In the genomic region with DNA sequence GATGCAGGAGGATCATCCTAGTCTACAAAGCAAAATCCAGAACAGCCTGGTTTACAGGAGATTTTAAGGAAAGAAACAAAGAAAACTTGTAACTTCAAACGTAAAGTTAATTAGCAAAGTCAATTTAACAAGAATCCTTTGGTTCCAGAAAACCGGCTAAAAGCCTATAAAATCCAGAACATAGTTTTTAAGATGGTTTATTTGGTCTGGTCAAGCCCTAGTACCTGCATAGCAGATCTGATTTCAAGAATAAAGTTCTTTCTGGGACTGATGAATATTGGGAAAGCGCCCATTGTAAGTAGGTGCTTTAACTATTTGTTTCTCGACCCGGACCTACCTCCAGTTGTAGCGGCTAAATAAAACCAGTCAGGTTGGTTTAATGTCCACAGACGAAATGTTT, we compare ENCODE assay signal across 8 mouse cellular contexts. TPM values are rescaled to one million over a fixed set of nuclear protein-coding genes. Genes with fewer than 3 reads are reported as not detected.
DNase-seq lines count a peak whose midpoint lies in the region; ATAC-seq and TF ChIP-seq lines count a peak whose summit lies in the region.

No protein-coding gene starts in this region.

- no peaks in the 10 kb centered on the region for H3K9me3 ChIP-seq in heart, embryonic 11.5 days (replicated peaks; ENCODE audit: control insufficient read depth, low read length)
- H3K9me3 ChIP-seq in CH12.LX (replicated peaks; ENCODE audit: low read length) = peaks cover 2% of the 10 kb centered on the region
- H3K9me3 ChIP-seq in forebrain, embryonic 15.5 days = no peaks in the 10 kb centered on the region
- H3K9me3 ChIP-seq in liver, embryonic 16.5 days (replicated peaks; ENCODE audit: control insufficient read depth, low read length) = no peaks in the 10 kb centered on the region

- TF ChIP-seq CTCF in CH12.LX (conservative IDR thresholded peaks at IDR 0.05 in 1 of 2, IDR thresholded peaks at IDR 0.05 in 1 of 2; ENCODE audit: low read depth in 2 of 2, low read length in 2 of 2) = no peak

- peak overlapping the region; percentile 85 for H3K4me3 ChIP-seq in heart, embryonic 11.5 days (ENCODE audit: low read depth, low read length)
- H3K4me3 ChIP-seq in CH12.LX (replicated peaks in 1 of 3; ENCODE audit: low read depth in 2 of 3, low read length in 2 of 3, poor library complexity in 1 of 3) = peak overlapping the region; percentile 81 to 96 (median 91)
- peak overlapping the region; percentile 70 for H3K4me3 ChIP-seq in forebrain, embryonic 15.5 days
- peak overlapping the region; percentile 69 for H3K4me3 ChIP-seq in liver, embryonic 16.5 days (ENCODE audit: low read depth, low read length)

- in situ Hi-C loops in CH12.LX (cut with MboI; ENCODE audit: low pct_ligation_motif_present, low pct_unique_long_range_greater_than_20kb, low sequenced_read_pairs) = no loop called here

- dilution Hi-C loops in CH12.LX (cut with MboI; ENCODE audit: extremely low pct_ligation_motif_present, extremely low pct_unique_long_range_greater_than_20kb, low sequenced_read_pairs) = no loop called here

- no peak for TF ChIP-seq POLR2A in CH12.LX (IDR thresholded peaks at IDR 0.05; ENCODE audit: low read depth, low read length)

- no peak overlapping the region for H3K27ac ChIP-seq in heart, embryonic 11.5 days (ENCODE audit: low read depth, low read length)
- H3K27ac ChIP-seq in CH12.LX (ENCODE audit: insufficient read depth, low read depth) = no peak overlapping the region
- no peak overlapping the region for H3K27ac ChIP-seq in forebrain, embryonic 15.5 days (replicated peaks)
- H3K27ac ChIP-seq in liver, embryonic 16.5 days (ENCODE audit: low read length) = no peak overlapping the region

- H3K27me3 ChIP-seq in heart, embryonic 11.5 days (ENCODE audit: control insufficient read depth, insufficient read depth, low read length) = no peaks in the 10 kb centered on the region
- no peaks in the 10 kb centered on the region for H3K27me3 ChIP-seq in CH12.LX (replicated peaks)
- no peaks in the 10 kb centered on the region for H3K27me3 ChIP-seq in forebrain, embryonic 15.5 days
- peaks cover 3% of the 10 kb centered on the region; the same call in 1 of the 2 replicates for H3K27me3 ChIP-seq in liver, embryonic 16.5 days (ENCODE audit: control insufficient read depth, insufficient read depth, low read depth, low read length)

- TF ChIP-seq RAD21 in CH12.LX (IDR thresholded peaks at IDR 0.05; ENCODE audit: low read depth, low read length) = no peak

- no peaks in the 10 kb centered on the region for H3K4me1 ChIP-seq in heart, embryonic 11.5 days (ENCODE audit: control insufficient read depth, insufficient read depth, low read length)
- H3K4me1 ChIP-seq in CH12.LX (ENCODE audit: control insufficient read depth in 1 of 2, insufficient read depth in 2 of 2) = peaks cover 5 to 18% of the 10 kb centered on the region in 2 experiments
- peaks cover 22% of the 10 kb centered on the region for H3K4me1 ChIP-seq in forebrain, embryonic 15.5 days
- peaks cover 11% of the 10 kb centered on the region for H3K4me1 ChIP-seq in liver, embryonic 16.5 days (ENCODE audit: control insufficient read depth, low read depth, low read length)

- WGBS in heart, embryonic 11.5 days (ENCODE audit: insufficient replicate concordance) = 17% methylated on average over 7 of the region's 7 CpGs
- WGBS in forebrain, embryonic 15.5 days = 8% methylated on average over 7 of the region's 7 CpGs
- WGBS in liver, embryonic 16.5 days (ENCODE audit: insufficient replicate concordance) = 14% methylated on average over 7 of the region's 7 CpGs

- H3K36me3 ChIP-seq in heart, embryonic 11.5 days (ENCODE audit: control insufficient read depth, insufficient read depth, low read length) = no peaks in the 10 kb centered on the region
- peaks cover 8 to 19% of the 10 kb centered on the region in 2 experiments for H3K36me3 ChIP-seq in CH12.LX (replicated peaks in 1 of 2; ENCODE audit: control insufficient read depth in 1 of 2, insufficient read depth in 1 of 2, low read length in 1 of 2)
- H3K36me3 ChIP-seq in forebrain, embryonic 15.5 days = peaks cover 10% of the 10 kb centered on the region
- H3K36me3 ChIP-seq in liver, embryonic 16.5 days (ENCODE audit: control insufficient read depth, insufficient read depth) = no peaks in the 10 kb centered on the region

- no peak for DNase-seq in heart, adult 18-20 months
- no peak for DNase-seq in CH12.LX (ENCODE audit: extremely low read depth)
- no peak for DNase-seq in thymus, postnatal 10 days (ENCODE audit: low spot score in 2 of 2)
- DNase-seq in urinary bladder, postnatal 10 days (ENCODE audit: low spot score) = no peak

- no peak for ATAC-seq in heart, embryonic 11.5 days (replicated peaks; ENCODE audit: insufficient number of reproducible peaks, low FRiP score, low TSS enrichment)
- no peak for ATAC-seq in forebrain, embryonic 15.5 days (replicated peaks)
- ATAC-seq in liver, embryonic 16.5 days (ENCODE audit: low read depth) = no peak
- ATAC-seq in granulocyte monocyte progenitor cell, adult 5-6 weeks (replicated peaks; ENCODE audit: poor library complexity, severe bottlenecking) = no peak

- H3K4me2 ChIP-seq in heart, embryonic 11.5 days = peak overlapping the region; percentile 81
- H3K4me2 ChIP-seq in CH12.LX (ENCODE audit: insufficient read depth, low read depth, poor library complexity, severe bottlenecking) = peak overlapping the region; percentile 81
- H3K4me2 ChIP-seq in forebrain, embryonic 15.5 days (replicated peaks) = peak overlapping the region; percentile 76
- peak overlapping the region; percentile 88 for H3K4me2 ChIP-seq in liver, embryonic 16.5 days (ENCODE audit: low read depth, low read length)

- peaks cover 10% of the 10 kb centered on the region for H3K79me2 ChIP-seq in CH12.LX (replicated peaks; ENCODE audit: control insufficient read depth, extremely low read depth, insufficient read depth, poor library complexity, severe bottlenecking)

- no peak for TF ChIP-seq EP300 in CH12.LX (IDR thresholded peaks at IDR 0.05; ENCODE audit: low read length)

- H3K9ac ChIP-seq in heart, embryonic 11.5 days (ENCODE audit: low read depth, low read length) = peak overlapping the region; percentile 76
- H3K9ac ChIP-seq in CH12.LX (ENCODE audit: insufficient read depth, low read depth) = peak overlapping the region; percentile 51
- H3K9ac ChIP-seq in forebrain, embryonic 15.5 days (replicated peaks) = peak overlapping the region; percentile 61
- no peak overlapping the region for H3K9ac ChIP-seq in liver, embryonic 16.5 days (ENCODE audit: low read depth, low read length)

TF ChIP-seq in CH12.LX, 34 proteins besides CTCF, POLR2A, EP300 and RAD21:
- TF ChIP-seq HCFC1 (IDR thresholded peaks at IDR 0.05; ENCODE audit: low read depth, low read length) (no peak), ZC3H11A (IDR thresholded peaks at IDR 0.05; ENCODE audit: low read depth, low read length) (no peak), TCF12 (IDR thresholded peaks at IDR 0.05; ENCODE audit: low read depth, low read length) (no peak), ZKSCAN1 (IDR thresholded peaks at IDR 0.05; ENCODE audit: borderline replicate concordance, low read depth, low read length) (no peak), TBP (conservative IDR thresholded peaks at IDR 0.05; ENCODE audit: low read depth, low read length) (no peak), CHD2 (IDR thresholded peaks at IDR 0.05; ENCODE audit: low read length) (no peak), NRF1 (IDR thresholded peaks at IDR 0.05; ENCODE audit: low read depth, low read length) (no peak), NELFE (IDR thresholded peaks at IDR 0.05; ENCODE audit: low read depth, low read length) (no peak), ZNF384 (IDR thresholded peaks at IDR 0.05; ENCODE audit: low read depth, low read length) (no peak), ELF1 (IDR thresholded peaks at IDR 0.05; ENCODE audit: low read depth, low read length) (no peak), MYC (IDR thresholded peaks at IDR 0.05; ENCODE audit: low read depth, low read length) (no peak), USF2 (conservative IDR thresholded peaks at IDR 0.05; ENCODE audit: low read depth, low read length) (no peak), MXI1 (IDR thresholded peaks at IDR 0.05; ENCODE audit: low read depth, low read length) (no peak), KAT2A (IDR thresholded peaks at IDR 0.05; ENCODE audit: insufficient replicate concordance, low read length) (no peak), CHD1 (IDR thresholded peaks at IDR 0.05; ENCODE audit: low read depth, low read length) (no peak), ZMIZ1 (IDR thresholded peaks at IDR 0.05; ENCODE audit: low read depth, low read length) (no peak), IRF4 (IDR thresholded peaks at IDR 0.05; ENCODE audit: low read depth, low read length) (no peak)
TF ChIP-seq in CH12.LX: peak in this region for 0.

RNA-seq across cellular contexts. Expression of gene Tmem184c, which starts 0.9 kb away (rescaled TPM):
- 26.0 and 27.4 TPM in 2 replicates for polyA plus RNA-seq in heart, embryonic 11.5 days (2014; fragmentation: Nextera tagmentation; extraction: Ambion mirVana)
- total RNA-seq in heart, adult 18-20 months (2021) = 10 to 100 TPM; 10.9 to 13.2 TPM
- total RNA-seq in CH12.LX (2012; rRNA removed) (25.1 and 29.0 TPM in 2 replicates), CH12.LX (2014; rRNA removed) (53.2 and 60.4 TPM in 2 replicates)
- 29.1 and 29.5 TPM in 2 replicates for polyA plus RNA-seq in CH12.LX (2012; ENCODE audit: insufficient read length, low read depth)
- 65.4 and 68.4 TPM in 2 replicates for polyA plus RNA-seq in forebrain, embryonic 15.5 days (2015; fragmentation: Nextera tagmentation; extraction: Ambion mirVana)
- polyA plus RNA-seq in liver, embryonic 16.5 days (2015; fragmentation: Nextera tagmentation; extraction: Ambion mirVana) = 3.5 and 3.6 TPM in 2 replicates
- 18.5 and 24.8 TPM in 2 replicates for total RNA-seq in granulocyte monocyte progenitor cell, adult 5-6 weeks (2014; fragmentation: Nextera tagmentation)
- 23.6 and 23.8 TPM in 2 replicates for total RNA-seq in granulocyte monocyte progenitor cell, adult 5-6 weeks (2017)
